Mouse (Mus musculus): ENCODE measurements at regions not wholly inside any gene's neighbourhood (a gene's known extent, or its start where the extent isn't known, plus 50 kb on each side); places are given as distances from the start of the nearest gene placed in this dataset.

- no peak for TF ChIP-seq POLR2A (IDR thresholded peaks at IDR 0.05; ENCODE audit: insufficient read depth, low read depth, low read length)
- TF ChIP-seq CTCF (IDR thresholded peaks at IDR 0.05): no peak
Measured at GRCm38 (mm10) chr3:21958595-21959286, 117.7 kb upstream of the Tbl1xr1 start.
